Mouse (Mus musculus) ES-E14 (cell line): ENCODE results near the gene Kremen1.

Experiments
- CHD2 ChIP-seq: IDR thresholded peaks from 2 replicates; pipeline ENCODE4 v1.6.1; 2014; ENCODE audit warnings: mild to moderate bottlenecking, low read depth, low read length, inconsistent platforms
- MAFK ChIP-seq: IDR thresholded peaks from 2 replicates; pipeline ENCODE4 v1.6.1; 2014; ENCODE audit warnings: mild to moderate bottlenecking, low read depth, low read length, inconsistent platforms; ENCODE audit not compliant: insufficient read depth
- ZNF384 ChIP-seq: IDR thresholded peaks from 2 replicates; pipeline ENCODE4 v1.6.1; 2012; ENCODE audit warnings: low read depth, low read length, inconsistent platforms

GRCm38 (mm10) chr11:5283987-5284386, 22.6 kb upstream of the Kremen1 start:
- no peak for TF ChIP-seq MAFK
- TF ChIP-seq CHD2 = no peak
- TF ChIP-seq ZNF384 = no peak
